Mouse (Mus musculus): ENCODE results near the gene Rassf4.

- TF ChIP-seq USF1 (IDR thresholded peaks at IDR 0.05; ENCODE audit: low read depth, low read length) (no peak), ETS1 (IDR thresholded peaks at IDR 0.05; ENCODE audit: low read depth, low read length) (no peak), CTCF (IDR thresholded peaks at IDR 0.05 in 2 of 3, conservative IDR thresholded peaks at IDR 0.05 in 1 of 3; ENCODE audit: control insufficient read depth in 1 of 3, insufficient read depth in 1 of 3, low read depth in 2 of 3, low read length in 3 of 3, poor library complexity in 1 of 3, severe bottlenecking in 1 of 3) (no peak), UBTF (IDR thresholded peaks at IDR 0.05; ENCODE audit: borderline replicate concordance, insufficient read depth, low read depth, low read length) (no peak), MAX (IDR thresholded peaks at IDR 0.05; ENCODE audit: low read length) (no peak), POLR2AphosphoS5 (IDR thresholded peaks at IDR 0.05; ENCODE audit: borderline replicate concordance, low read depth, low read length) (no peak), JUND (IDR thresholded peaks at IDR 0.05; ENCODE audit: low read depth, low read length) (no peak), ZKSCAN1 (IDR thresholded peaks at IDR 0.05; ENCODE audit: low read depth, low read length) (no peak), BHLHE40 (IDR thresholded peaks at IDR 0.05; ENCODE audit: borderline replicate concordance, low read depth, low read length) (no peak), NELFE (IDR thresholded peaks at IDR 0.05; ENCODE audit: low read depth, low read length) (no peak), CHD1 (IDR thresholded peaks at IDR 0.05; ENCODE audit: low read depth, low read length) (no peak), E2F4 (IDR thresholded peaks at IDR 0.05; ENCODE audit: borderline replicate concordance, low read depth, low read length) (no peak), MAFK (IDR thresholded peaks at IDR 0.05; ENCODE audit: borderline replicate concordance, low read depth, low read length) (no peak), USF2 (IDR thresholded peaks at IDR 0.05; ENCODE audit: borderline replicate concordance in 1 of 2, insufficient read depth in 1 of 2, low read depth in 1 of 2, low read length in 2 of 2) (no peak)
Observed at GRCm38 (mm10) chr6:116637496-116637895, 36.3 kb downstream of the Rassf4 start.

Data from MEL (cell line).